Mouse (Mus musculus) ES-CJ7 (cell line): ENCODE results near the gene Rere.
"Not testable (repeated sequence)": the region's sequence is repeated elsewhere in the genome, so short reads cannot be mapped to it uniquely, and the experiment has no call there.

Experiments used
- DNase-seq: peaks from one replicate; pipeline ENCODE4 v3.0.0; 2011; ENCODE audit warnings: low read depth, low spot score

The Rere gene

DNA sequence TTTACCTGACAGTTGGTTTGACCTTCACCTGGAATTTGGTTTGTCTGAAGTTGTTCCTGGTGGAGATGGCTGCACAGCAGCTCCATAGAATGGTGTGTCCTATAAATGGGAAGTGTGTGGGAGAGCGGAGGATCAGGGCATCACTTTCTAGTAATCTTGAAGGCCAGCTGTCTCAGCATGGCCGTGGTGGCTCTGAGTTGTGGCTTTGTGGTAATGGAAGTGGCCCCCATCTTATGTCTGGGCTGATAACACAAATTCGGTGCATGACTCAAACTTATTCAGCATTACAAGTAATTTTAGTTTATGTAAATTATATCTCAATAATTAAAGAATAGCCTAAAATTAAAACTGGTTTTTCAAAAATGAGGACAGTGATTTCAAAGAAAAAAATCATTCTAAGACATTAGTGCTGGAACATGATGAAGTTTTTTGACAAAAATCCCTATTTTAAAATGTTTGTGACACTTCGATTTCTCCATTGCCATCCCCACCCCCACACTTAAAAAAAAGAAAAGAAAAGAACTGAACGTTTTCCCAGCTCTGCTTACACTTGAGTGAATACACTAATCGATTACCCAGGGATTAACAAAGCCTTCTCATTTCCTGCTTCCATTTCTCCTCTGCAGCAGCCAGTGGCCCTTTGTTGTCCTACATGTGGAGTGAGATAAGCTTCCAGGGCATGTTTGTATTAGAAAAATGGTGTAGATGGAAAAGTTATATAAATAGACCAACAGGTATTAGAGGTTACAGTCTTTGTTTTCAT is 180.2 kb downstream of the Rere start:
- DNase-seq, result no peak

DNA sequence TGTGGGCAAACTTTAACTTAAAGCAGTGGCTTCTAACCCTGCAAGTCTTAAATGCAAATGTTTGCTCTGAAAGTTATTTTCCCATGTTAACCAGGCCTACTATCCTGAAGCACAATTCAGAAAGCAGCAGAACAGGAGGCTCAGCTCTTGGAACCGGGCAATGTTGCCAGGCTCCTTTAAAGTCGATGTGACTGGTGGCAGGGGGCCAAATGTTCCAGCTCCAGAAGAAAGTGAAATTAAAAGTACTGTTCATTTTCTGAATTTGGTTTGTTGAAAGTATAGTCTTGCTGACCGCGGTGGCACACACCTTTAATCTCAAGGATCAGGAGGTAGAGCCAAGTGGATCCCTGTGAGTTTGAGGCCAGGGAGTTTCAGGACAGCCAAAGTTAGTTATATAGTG is 180.9 kb downstream of the Rere start:
- DNase-seq, result no peak

DNA sequence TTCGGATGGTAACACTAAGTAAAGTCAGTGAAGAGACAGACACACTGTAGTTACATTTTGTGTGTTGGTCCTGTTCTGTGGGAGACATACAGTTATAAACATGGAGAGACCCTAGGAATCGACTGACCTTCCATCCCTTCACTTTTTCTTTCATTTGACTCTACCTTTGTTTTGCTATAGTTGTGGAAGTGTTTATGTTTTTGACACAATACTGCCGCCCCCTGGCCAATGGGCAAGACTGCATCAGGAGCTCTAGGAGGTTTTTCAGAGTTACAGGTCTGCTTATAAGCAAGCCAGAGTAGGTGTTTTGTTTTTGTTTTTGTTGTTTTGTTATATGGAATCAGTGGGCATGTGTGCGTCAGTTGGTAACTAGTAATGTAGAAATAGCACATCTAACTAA is 184.3 kb downstream of the Rere start:
- DNase-seq, result peak; percentile 69

GRCm38 (mm10) chr4:150469274-150469673 is 187.8 kb downstream of the Rere start:
- DNase-seq, result no peak

GRCm38 (mm10) chr4:150470674-150471328 is 189.4 kb downstream of the Rere start:
- no peak for DNase-seq

DNA sequence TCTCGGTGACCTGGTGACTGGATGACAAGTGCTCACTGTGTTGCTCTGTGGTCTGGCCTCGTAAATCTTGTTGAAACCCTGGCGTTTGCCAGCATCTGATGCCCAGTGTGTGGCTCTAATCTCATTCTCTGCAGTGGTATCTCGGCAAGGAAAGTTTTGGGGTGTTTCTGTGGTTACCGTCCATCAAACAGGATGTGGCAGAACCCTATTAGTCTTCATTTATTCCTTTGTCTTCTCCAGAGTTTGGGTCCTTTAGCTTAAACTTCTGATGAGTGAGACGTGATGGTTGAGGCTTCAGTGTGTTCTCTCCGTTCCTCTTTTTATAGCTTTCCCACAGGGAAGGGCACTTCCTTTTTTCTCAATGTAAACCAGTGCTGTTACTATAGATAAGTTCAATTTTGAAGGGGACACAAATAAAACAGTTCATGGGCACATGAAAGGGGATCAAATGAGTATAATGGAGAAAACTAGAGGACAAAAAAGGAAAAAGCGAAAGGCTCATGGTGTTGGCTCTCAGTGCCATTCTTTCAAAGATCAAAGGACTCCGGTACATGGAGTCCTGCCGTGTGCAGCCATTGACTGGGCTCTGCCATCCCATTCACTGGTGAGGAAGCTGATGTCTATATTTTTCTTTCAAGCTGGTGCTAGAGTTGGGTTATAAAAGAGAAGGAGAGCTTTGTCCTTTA is 191.4 kb downstream of the Rere start:
- no peak for DNase-seq

- no peak for DNase-seq
These were observed 192.1 kb downstream of the Rere start for GRCm38 (mm10) chr4:150473437-150474070.

DNA sequence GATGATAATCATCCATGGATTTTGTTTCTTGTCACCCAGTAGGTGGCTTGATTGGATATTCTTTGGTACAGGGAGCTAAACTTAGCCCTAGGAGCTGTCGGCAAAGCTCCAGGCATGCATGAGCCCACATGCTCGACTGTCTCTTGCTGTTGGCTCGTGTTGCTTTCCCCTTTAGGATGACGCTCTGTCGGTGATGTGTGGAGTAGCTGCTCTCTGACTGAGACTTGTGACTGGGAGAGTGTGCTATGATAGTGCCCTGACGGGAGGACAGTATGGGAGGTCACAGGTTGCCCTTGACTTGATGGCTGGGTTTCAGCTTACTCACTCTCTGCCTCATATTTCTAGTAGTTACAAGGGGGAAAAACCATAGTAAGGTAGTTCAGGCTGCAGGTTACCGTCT is 192.6 kb downstream of the Rere start:
- no peak for DNase-seq

DNA sequence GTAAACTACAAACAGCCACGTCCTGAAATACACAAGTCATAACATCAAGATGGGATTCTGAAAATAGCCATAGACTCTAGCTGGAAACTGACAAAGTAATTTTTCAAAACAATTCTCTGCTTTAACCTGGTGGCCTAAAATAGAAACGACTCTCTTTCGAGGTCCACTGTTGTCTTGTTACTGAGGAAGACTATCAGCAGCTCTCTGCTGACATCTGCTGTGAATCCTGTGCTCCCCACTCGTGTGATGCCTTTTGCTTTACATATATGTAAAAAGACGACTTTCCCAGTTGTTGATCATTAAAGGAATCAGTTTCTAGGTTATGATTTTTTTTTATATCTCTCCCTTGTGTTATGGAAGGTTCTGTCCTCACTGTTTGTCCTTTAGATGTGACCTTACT is 194.8 kb downstream of the Rere start:
- DNase-seq, result no peak

- no peak for DNase-seq
These were observed 196.6 kb downstream of the Rere start for GRCm38 (mm10) chr4:150478006-150478405.

- not testable (repeated sequence) for DNase-seq
These were observed 201.6 kb downstream of the Rere start for GRCm38 (mm10) chr4:150483081-150483480.

DNA sequence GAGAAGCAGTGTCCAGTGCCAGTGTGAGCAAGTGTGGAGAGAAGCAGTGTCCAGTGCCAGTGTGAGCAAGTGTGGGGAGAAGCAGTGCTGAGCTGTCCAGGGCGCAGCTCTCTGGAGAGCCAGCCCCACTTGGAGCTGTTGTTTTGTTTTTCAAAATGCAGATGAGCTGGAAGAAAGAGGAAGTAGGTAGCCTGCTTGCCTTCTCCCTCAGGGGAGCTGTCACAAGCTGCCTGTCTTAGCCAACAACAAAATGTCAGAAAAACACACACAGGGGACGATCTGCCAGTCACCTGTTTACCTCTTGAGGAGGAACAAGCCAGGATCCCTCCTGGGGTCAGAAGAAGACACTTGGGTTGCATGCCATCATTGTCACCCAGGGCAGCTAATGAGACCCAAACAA is 204.7 kb downstream of the Rere start:
- no peak for DNase-seq

DNA sequence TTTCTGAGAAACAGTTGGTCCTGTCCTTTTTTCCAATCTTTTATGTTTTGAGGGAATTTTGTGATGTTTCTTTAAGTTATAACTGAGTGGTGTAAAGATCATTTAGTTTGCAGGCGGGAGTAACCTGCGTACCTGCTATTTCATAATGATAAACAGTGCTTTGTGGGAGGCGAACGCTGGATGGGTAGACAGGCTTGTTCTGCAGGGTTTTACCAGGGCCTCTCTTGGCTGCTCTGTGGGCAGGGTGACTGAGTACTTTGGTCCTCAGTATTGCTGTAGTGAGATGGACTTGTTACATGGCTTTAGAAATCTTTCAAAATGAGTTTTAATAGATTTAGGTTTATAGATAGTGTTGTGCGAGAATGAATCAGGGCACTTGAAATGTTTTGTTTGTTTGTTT is 205.7 kb downstream of the Rere start:
- no peak for DNase-seq

DNA sequence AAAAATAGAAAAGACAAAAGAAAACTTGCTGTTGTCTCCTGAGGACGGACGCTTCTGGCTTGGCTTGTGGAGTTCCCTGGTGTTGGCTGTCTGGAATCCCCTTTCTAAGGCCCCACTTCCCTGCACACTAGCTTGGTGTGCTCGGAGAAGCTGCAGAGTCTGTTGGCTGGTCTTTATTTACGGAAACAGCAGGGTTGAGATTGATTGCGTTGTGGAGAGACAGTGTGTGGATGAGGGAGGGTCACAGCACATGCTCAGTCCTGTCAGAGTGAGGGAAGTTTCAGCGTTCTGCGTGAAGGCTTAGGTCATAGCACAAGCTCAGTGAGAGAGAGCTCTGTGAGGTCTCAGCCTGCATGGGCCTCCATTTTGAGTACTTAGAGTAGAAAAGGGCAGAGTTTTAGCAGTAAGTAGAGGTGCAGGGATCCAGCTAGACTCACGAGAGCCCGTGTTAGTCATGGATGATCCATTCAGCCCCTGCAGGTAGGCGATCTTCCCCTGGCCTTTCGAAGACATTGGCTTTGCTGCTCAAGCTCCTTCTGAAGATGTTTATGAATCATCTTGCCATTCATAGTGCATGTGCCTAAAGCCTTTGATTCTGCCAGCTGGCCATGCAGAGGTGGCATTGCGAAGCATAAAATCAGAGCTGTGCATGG is 206.8 kb downstream of the Rere start:
- peak; percentile 23 for DNase-seq

- DNase-seq, result no peak
These were observed 207.3 kb downstream of the Rere start for GRCm38 (mm10) chr4:150488767-150489166.

GRCm38 (mm10) chr4:150490050-150490449 is 208.6 kb downstream of the Rere start:
- no peak for DNase-seq

- no peak for DNase-seq
These were observed 210.3 kb downstream of the Rere start for GRCm38 (mm10) chr4:150491710-150492109.

- no peak for DNase-seq
These were observed 212.0 kb downstream of the Rere start for GRCm38 (mm10) chr4:150493258-150493937.

GRCm38 (mm10) chr4:150493938-150494330 is 212.5 kb downstream of the Rere start:
- not testable (repeated sequence) for DNase-seq

- no peak for DNase-seq
These were observed 214.1 kb downstream of the Rere start for GRCm38 (mm10) chr4:150495568-150495967.
